Mouse (Mus musculus) ES-Bruce4 (cell line): Measurements from ENCODE around the gene Htr1a. TPM values are rescaled to one million over a fixed set of nuclear protein-coding genes. Genes with fewer than 3 reads are reported as not detected.

Experiments used
- H3K27ac ChIP-seq: 2 replicates; pipeline ENCODE4 v1.5.1; 2012; ENCODE audit warnings: low read length, inconsistent platforms; ENCODE audit not compliant: insufficient read depth
- H3K27me3 ChIP-seq: 2 replicates; pipeline ENCODE4 v1.6.1; 2012; ENCODE audit warnings: mild to moderate bottlenecking, low read length, inconsistent platforms; ENCODE audit not compliant: control insufficient read depth, poor library complexity, insufficient read depth, severe bottlenecking
- H3K36me3 ChIP-seq: 2 replicates; pipeline ENCODE4 v1.6.1; 2012; ENCODE audit warnings: inconsistent platforms, mild to moderate bottlenecking, low read length, moderate library complexity; ENCODE audit not compliant: control insufficient read depth, poor library complexity, insufficient read depth, severe bottlenecking
- H3K4me1 ChIP-seq: one replicate; pipeline ENCODE4 v1.8.1; 2011; ENCODE audit warnings: low read length; ENCODE audit not compliant: control insufficient read depth, insufficient read depth
- H3K4me3 ChIP-seq: 2 replicates; pipeline ENCODE4 v1.5.1; 2011; ENCODE audit warnings: low read depth, mild to moderate bottlenecking, low read length
- H3K9ac ChIP-seq: 2 replicates; pipeline ENCODE4 v1.6.1; 2012; ENCODE audit warnings: low read depth, mild to moderate bottlenecking, inconsistent platforms; ENCODE audit not compliant: poor library complexity, severe bottlenecking
- H3K9me3 ChIP-seq: replicated peaks from 2 replicates; pipeline ENCODE4 v1.6.1; 2012; ENCODE audit warnings: mild to moderate bottlenecking, low read length, inconsistent platforms; ENCODE audit not compliant: control insufficient read depth, poor library complexity, insufficient read depth, severe bottlenecking
- CTCF ChIP-seq: IDR thresholded peaks from one replicate; pipeline ENCODE4 v1.8.1; 2011; ENCODE audit warnings: low read depth, low read length
- EP300 ChIP-seq: IDR thresholded peaks from 2 replicates; pipeline ENCODE4 v1.6.1; 2011; ENCODE audit warnings: low read depth, low read length; ENCODE audit not compliant: insufficient read depth
- POLR2A ChIP-seq: IDR thresholded peaks from one replicate; pipeline ENCODE4 v1.8.1; 2011; ENCODE audit warnings: low read length; ENCODE audit not compliant: insufficient read depth
- polyA plus RNA-seq: library from polyadenylated mRNA; stranded (reverse); fragments of >200 nt; gene quantifications from 2 replicates; pipeline ENCODE4 v1.2.4, GENCODE M21; 2011; ENCODE audit warnings: low read depth; ENCODE audit not compliant: missing spikeins, insufficient read depth, insufficient read length

The Htr1a gene
- polyA plus RNA-seq, 1 experiment = not detected

DNA sequence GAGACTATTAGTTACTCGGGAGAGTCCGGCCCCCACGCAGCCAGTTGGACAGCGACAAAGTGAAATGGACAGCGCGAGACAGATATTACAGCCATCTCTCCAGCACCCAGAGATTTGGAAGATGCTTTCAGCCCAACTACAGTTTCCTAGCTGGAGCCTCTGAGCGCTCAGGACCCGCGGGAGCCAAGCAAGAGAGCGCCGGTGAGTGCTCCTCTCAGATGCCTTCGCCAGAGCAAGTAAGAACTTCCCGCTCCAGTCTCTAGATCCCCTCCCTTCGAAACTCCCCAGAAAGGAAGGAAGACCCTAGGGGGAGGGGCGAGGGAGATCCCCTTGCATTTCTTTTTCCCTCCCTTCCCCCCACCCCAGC is 415 bp downstream of the Htr1a start:
- Histone ChIP-seq H3K4me3 (peak overlapping the region; percentile 54), H3K9me3 (no peaks in the 10 kb centered on the region), H3K4me1 (no peaks in the 10 kb centered on the region), H3K9ac (no peak overlapping the region), H3K27ac (no peak overlapping the region), H3K27me3 (peaks cover 5% of the 10 kb centered on the region; the same call in 1 of the 2 replicates), H3K36me3 (no peaks in the 10 kb centered on the region)
- TF ChIP-seq POLR2A = no peak
- no peak for TF ChIP-seq EP300
- TF ChIP-seq CTCF = no peak

DNA sequence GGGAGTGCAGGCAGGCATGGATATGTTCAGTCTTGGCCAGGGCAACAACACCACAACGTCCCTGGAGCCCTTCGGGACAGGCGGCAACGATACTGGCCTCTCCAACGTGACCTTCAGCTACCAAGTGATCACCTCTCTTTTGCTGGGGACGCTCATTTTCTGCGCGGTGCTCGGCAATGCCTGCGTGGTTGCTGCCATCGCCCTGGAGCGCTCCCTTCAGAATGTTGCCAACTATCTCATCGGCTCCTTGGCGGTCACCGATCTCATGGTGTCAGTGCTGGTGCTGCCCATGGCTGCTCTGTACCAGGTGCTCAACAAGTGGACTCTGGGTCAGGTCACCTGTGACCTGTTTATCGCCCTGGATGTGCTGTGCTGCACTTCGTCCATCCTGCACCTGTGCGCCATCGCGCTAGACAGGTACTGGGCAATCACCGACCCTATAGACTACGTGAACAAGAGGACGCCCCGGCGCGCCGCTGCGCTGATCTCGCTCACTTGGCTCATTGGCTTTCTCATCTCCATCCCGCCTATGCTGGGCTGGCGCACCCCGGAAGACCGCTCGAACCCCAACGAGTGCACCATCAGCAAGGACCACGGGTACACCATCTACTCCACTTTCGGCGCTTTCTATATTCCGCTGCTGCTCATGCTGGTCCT is 927 bp downstream of the Htr1a start:
- Histone ChIP-seq H3K4me3 (peak overlapping the region; percentile 54), H3K27ac (no peak overlapping the region), H3K9ac (no peak overlapping the region), H3K9me3 (no peaks in the 10 kb centered on the region), H3K36me3 (no peaks in the 10 kb centered on the region), H3K27me3 (peaks cover 5% of the 10 kb centered on the region; the same call in 1 of the 2 replicates), H3K4me1 (no peaks in the 10 kb centered on the region)
- TF ChIP-seq POLR2A = no peak
- no peak for TF ChIP-seq CTCF
- no peak for TF ChIP-seq EP300

- Histone ChIP-seq H3K4me3 (peak overlapping the region; percentile 54), H3K9me3 (no peaks in the 10 kb centered on the region), H3K4me1 (no peaks in the 10 kb centered on the region), H3K27ac (no peak overlapping the region), H3K9ac (no peak overlapping the region), H3K36me3 (no peaks in the 10 kb centered on the region), H3K27me3 (peaks cover 5% of the 10 kb centered on the region; the same call in 1 of the 2 replicates)
- TF ChIP-seq EP300 (no peak), CTCF (no peak), POLR2A (no peak)
Measured at GRCm38 (mm10) chr13:105444895-105445281, 1.4 kb downstream of the Htr1a start.

- Histone ChIP-seq H3K4me3 (no peak overlapping the region), H3K9me3 (no peaks in the 10 kb centered on the region), H3K4me1 (no peaks in the 10 kb centered on the region), H3K27ac (no peak overlapping the region), H3K36me3 (no peaks in the 10 kb centered on the region), H3K9ac (no peak overlapping the region), H3K27me3 (peaks cover 5% of the 10 kb centered on the region; the same call in 1 of the 2 replicates)
- no peak for TF ChIP-seq POLR2A
- TF ChIP-seq CTCF = peak; percentile 13
- no peak for TF ChIP-seq EP300
Measured at GRCm38 (mm10) chr13:105446239-105446638, 2.8 kb downstream of the Htr1a start.

DNA sequence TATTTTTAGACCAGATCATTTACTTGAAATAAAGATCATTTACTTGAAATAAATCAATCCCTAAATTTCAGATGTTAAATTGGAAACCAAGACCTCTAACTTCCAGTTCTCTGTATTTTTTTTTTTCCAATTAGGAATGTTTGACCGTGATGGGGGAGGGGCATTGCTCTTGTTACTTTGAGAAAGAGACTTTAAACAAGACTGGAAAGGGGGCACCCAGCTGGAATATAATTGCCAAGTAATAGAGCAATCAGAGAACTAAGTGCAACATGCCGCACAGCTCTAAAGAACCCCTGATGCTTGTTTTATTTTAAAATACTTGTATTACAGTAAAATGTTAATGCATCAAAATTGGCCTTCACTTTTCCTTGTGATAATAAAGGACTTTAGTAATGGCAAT is 4.3 kb downstream of the Htr1a start:
- H3K9me3 ChIP-seq = no peaks in the 10 kb centered on the region
- no peaks in the 10 kb centered on the region for H3K4me1 ChIP-seq
- peaks cover 5% of the 10 kb centered on the region; the same call in 1 of the 2 replicates for H3K27me3 ChIP-seq
- no peak overlapping the region for H3K9ac ChIP-seq
- no peak for TF ChIP-seq EP300
- no peak for TF ChIP-seq CTCF
- TF ChIP-seq POLR2A = no peak
- H3K36me3 ChIP-seq = no peaks in the 10 kb centered on the region
- H3K27ac ChIP-seq = no peak overlapping the region
- H3K4me3 ChIP-seq = no peak overlapping the region

- TF ChIP-seq POLR2A (no peak), CTCF (no peak), EP300 (no peak)
Measured at GRCm38 (mm10) chr13:105451536-105451935, 8.1 kb downstream of the Htr1a start.

More at GRCm38 (mm10) chr13:105451536-105451935, 8.1 kb downstream of the Htr1a start:
- Histone ChIP-seq H3K4me3 (no peak overlapping the region), H3K27ac (no peak overlapping the region), H3K27me3 (peaks cover 4% of the 10 kb centered on the region; the same call in 1 of the 2 replicates), H3K9ac (no peak overlapping the region), H3K36me3 (no peaks in the 10 kb centered on the region), H3K9me3 (no peaks in the 10 kb centered on the region), H3K4me1 (no peaks in the 10 kb centered on the region)

Other genes with a start within 250 kb of the Htr1a start
- 1.1 and 1.9 TPM in 2 replicates for gene Rnf180, start 148.8 kb upstream of the Htr1a start, polyA plus RNA-seq